Comparison of ENCODE assay signal across 8 mouse cellular contexts in the genomic region with DNA sequence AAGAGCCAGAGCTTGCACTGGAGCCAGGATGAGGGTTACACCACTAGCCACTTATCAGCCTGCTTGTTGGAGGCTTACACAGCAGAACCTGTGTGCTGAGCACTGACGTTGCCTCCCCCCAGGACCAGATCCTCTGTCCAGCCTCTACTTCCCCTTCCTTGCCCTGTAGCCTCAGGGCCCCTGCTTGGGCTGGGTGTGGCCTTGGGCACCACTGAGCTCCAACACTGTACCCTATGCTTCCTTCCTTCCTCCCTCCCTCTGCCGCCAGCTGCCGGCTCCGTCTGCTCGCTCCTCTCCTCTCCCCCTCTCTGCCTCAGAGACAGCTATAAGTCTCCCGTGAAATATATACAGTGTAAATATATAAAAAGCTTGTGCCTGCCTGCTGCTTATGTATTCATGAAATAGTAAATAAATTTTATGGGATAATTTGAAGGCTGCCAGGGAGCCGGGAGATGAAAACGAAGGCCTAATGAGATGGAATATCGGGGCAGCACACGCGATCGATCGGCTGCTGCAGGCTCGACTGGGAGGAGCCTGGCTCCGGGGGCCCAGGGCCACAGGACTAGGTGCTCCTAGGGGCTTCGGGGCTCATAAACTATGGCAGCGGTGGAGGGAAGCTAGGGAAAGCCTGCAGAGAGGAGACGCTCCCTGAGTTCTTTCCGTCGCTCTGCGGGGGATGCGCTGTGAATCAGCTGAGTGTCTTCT.
DNase-seq lines count a peak whose midpoint lies in the region; ATAC-seq and TF ChIP-seq lines count a peak whose summit lies in the region.

No protein-coding gene starts in this region.

- peaks cover 65% of the 10 kb centered on the region for H3K27me3 ChIP-seq in E14TG2a.4 (ENCODE audit: insufficient read depth, low read length)
- H3K27me3 ChIP-seq in hindbrain, embryonic 13.5 days = peaks cover 38% of the 10 kb centered on the region
- peaks cover 13% of the 10 kb centered on the region; the same call in 1 of the 2 replicates for H3K27me3 ChIP-seq in liver, postnatal 0 days (ENCODE audit: insufficient read depth, low read length)

- TF ChIP-seq CTCF in E14TG2a.4 (conservative IDR thresholded peaks at IDR 0.05; ENCODE audit: low read length) = no peak
- no peak for TF ChIP-seq CTCF in liver, postnatal 0 days (IDR thresholded peaks at IDR 0.05; ENCODE audit: low read depth)

- TF ChIP-seq EP300 in liver, postnatal 0 days (IDR thresholded peaks at IDR 0.05; ENCODE audit: low read depth) = no peak

- peak overlapping the region; percentile 41 for H3K4me2 ChIP-seq in hindbrain, embryonic 13.5 days
- peak overlapping the region; percentile 29; the same call in 1 of the 2 replicates for H3K4me2 ChIP-seq in liver, postnatal 0 days (ENCODE audit: low read depth, low read length)

- H3K9me3 ChIP-seq in E14TG2a.4 (ENCODE audit: low read length) = no peaks in the 10 kb centered on the region
- H3K9me3 ChIP-seq in hindbrain, embryonic 13.5 days = no peaks in the 10 kb centered on the region
- no peaks in the 10 kb centered on the region for H3K9me3 ChIP-seq in liver, postnatal 0 days (ENCODE audit: low read length)

- WGBS in hindbrain, embryonic 13.5 days = 9% methylated on average over 22 of the region's 22 CpGs
- 8% methylated on average over 22 of the region's 22 CpGs for WGBS in liver, postnatal 0 days (ENCODE audit: insufficient replicate concordance)

- peak overlapping the region; percentile 83 for H3K27ac ChIP-seq in hindbrain, embryonic 13.5 days
- no peak overlapping the region for H3K27ac ChIP-seq in liver, postnatal 0 days (ENCODE audit: low read depth)

- intact Hi-C loops in heart, postnatal 14 days (cut with DNase I) = loop anchor here (5.0 kb wide), 1 partner anchor 190 kb away; no protein-coding TSS in a partner anchor

- peak overlapping the region; percentile 11; the same call in 1 of the 2 replicates for H3K4me3 ChIP-seq in E14TG2a.4 (replicated peaks; ENCODE audit: low read length)
- no peak overlapping the region; the same call in 1 of the 2 replicates for H3K4me3 ChIP-seq in hindbrain, embryonic 13.5 days
- no peak overlapping the region for H3K4me3 ChIP-seq in liver, postnatal 0 days (ENCODE audit: low read depth, low read length)

- H3K4me1 ChIP-seq in E14TG2a.4 (replicated peaks; ENCODE audit: low read depth, low read length) = peaks cover 10% of the 10 kb centered on the region; the same call in 1 of the 2 replicates
- H3K4me1 ChIP-seq in hindbrain, embryonic 13.5 days (replicated peaks) = peaks cover 16% of the 10 kb centered on the region
- H3K4me1 ChIP-seq in liver, postnatal 0 days (ENCODE audit: insufficient read depth) = no peaks in the 10 kb centered on the region

- DNase-seq in embryo, embryonic 9.5 days (ENCODE audit: extremely low spot score) = peak; percentile 24
- no peak for DNase-seq in embryo, embryonic 10 days (ENCODE audit: low spot score)
- DNase-seq in liver, postnatal 0 days = no peak
- no peak for DNase-seq in heart, postnatal 14 days
- DNase-seq in lung, postnatal 36 days = no peak

- ATAC-seq in hindbrain, embryonic 13.5 days (ENCODE audit: low FRiP score) = peak; percentile 79; the same call in 1 of the 2 replicates
- ATAC-seq in liver, postnatal 0 days = no peak
- ATAC-seq in inflammation-experienced regulatory T-cells, adult 6 months = no peak

- peak overlapping the region; percentile 59; the same call in 1 of the 2 replicates for H3K9ac ChIP-seq in hindbrain, embryonic 13.5 days
- H3K9ac ChIP-seq in liver, postnatal 0 days (replicated peaks) = no peak overlapping the region

- H3K36me3 ChIP-seq in E14TG2a.4 (ENCODE audit: insufficient read depth, low read length) = no peaks in the 10 kb centered on the region
- no peaks in the 10 kb centered on the region for H3K36me3 ChIP-seq in hindbrain, embryonic 13.5 days
- no peaks in the 10 kb centered on the region for H3K36me3 ChIP-seq in liver, postnatal 0 days (replicated peaks; ENCODE audit: insufficient read depth, low read length)
